Mouse (Mus musculus) small intestine, adult 2 months (tissue): ENCODE data around the gene Tmcc3.

Experiments
- CTCF ChIP-seq: fragments of 200-500 bp; IDR thresholded peaks from 2 replicates; pipeline ENCODE4 v1.5.1; 2012; ENCODE audit warnings: low read depth, mild to moderate bottlenecking, control low read depth, inconsistent platforms, low read length, moderate library complexity, mixed read lengths; ENCODE audit not compliant: insufficient replicate concordance, insufficient read length; ENCODE audit errors: extremely low read depth
- POLR2A ChIP-seq: fragments of 200-500 bp; IDR thresholded peaks from 2 replicates; pipeline ENCODE4 v1.6.1; 2012; ENCODE audit warnings: low read depth, mild to moderate bottlenecking, control low read depth, inconsistent platforms, low read length, moderate library complexity

DNA sequence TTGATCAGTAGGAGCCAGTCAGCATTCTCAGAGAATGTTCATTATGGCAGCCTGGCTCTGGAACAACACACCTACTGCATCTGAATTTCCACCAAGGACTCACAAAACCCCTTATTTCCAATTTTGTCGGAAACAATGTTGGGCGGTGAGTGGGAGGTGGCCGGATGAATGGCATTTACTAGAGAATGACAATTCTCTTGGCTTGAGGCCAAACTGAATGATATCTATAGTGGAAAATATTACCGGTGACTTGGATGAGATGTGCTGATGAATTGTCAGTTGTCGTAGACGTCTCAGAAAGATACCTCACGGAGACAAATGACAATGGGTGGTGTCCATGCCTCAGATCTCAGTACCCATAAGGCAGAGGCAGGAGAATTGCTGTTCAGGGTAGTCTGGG, 133.4 kb downstream of the Tmcc3 start:
- TF ChIP-seq CTCF (no peak), POLR2A (no peak)
